Mouse (Mus musculus) liver, adult (tissue): Measurements from ENCODE around the gene Zkscan6.

Experiments used
- GATA4 ChIP-seq: IDR thresholded peaks from 2 replicates; pipeline ENCODE4 v1.6.1; 2014; ENCODE audit warnings: mild to moderate bottlenecking, low read length; ENCODE audit not compliant: insufficient replicate concordance

The Zkscan6 gene

GRCm38 (mm10) chr11:65806909-65807504 is at the start of gene Zkscan6:
Gene Zkscan6 (plus strand): TSS chr11:65807175.
- TF ChIP-seq GATA4, result peak; percentile 10; the same call in 1 of the 2 replicates

- no peak for TF ChIP-seq GATA4
Observed at GRCm38 (mm10) chr11:65759350-65759749, 47.6 kb upstream of the Zkscan6 start.

GRCm38 (mm10) chr11:65760912-65761311 is 46.1 kb upstream of the Zkscan6 start:
- TF ChIP-seq GATA4, result no peak

DNA sequence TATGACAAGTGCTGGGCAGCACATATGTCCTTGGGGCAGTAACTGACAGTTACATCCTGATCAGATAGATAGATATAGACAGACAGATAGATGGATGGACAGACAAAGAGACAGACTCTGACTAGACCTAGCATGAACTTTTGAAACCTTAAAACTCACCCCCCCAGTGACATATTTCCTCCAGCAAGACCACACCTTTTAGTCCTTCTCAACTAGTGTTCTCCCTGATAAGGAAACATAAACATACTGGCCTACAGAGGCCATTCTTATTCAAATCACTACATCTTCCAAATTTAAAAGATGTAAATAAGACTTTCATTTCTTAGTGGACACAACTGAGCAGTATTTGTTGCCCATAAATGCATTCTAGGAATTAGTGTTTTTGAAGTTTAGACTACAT is 38.5 kb upstream of the Zkscan6 start:
- TF ChIP-seq GATA4, result no peak

- TF ChIP-seq GATA4, result no peak
Observed at GRCm38 (mm10) chr11:65769990-65770389, 37.0 kb upstream of the Zkscan6 start.

- TF ChIP-seq GATA4, result no peak
Observed at GRCm38 (mm10) chr11:65771546-65771945, 35.4 kb upstream of the Zkscan6 start.

- no peak for TF ChIP-seq GATA4
Observed at GRCm38 (mm10) chr11:65773535-65773934, 33.4 kb upstream of the Zkscan6 start.

GRCm38 (mm10) chr11:65773946-65774656 is 32.9 kb upstream of the Zkscan6 start:
- TF ChIP-seq GATA4, result no peak

DNA sequence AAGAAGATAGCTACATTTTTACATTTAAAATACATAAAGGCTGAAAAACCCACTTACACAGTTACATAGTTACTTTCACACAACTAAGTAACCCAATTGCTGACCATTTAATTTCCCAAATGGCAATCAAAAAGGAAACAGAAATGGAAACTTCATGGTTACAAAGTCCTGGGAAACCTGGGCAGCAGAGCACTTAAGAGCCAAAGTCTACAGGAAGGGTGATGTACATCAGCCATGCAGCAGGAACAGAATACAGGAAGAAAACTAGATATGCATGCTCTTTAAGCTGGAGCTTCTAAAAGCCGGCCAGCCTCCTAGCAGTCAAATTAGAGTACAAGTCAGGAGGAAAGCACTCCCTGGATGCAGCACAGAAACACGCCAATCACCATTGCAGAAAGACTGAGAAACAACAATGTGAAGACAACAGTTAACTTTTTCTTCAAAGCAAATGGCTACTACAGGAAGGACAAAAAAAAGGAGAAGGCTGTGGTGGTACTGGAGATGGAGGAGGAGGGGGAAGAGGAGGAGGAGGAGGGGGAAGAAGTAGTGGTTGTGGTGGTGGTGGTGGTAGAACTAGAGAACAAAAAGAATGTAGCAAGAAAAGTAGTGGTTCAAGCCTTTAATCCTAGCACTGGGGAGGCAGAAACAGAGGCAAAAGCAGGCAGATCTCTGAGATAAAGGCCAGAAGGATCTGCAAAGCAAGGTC is 29.9 kb upstream of the Zkscan6 start:
- no peak for TF ChIP-seq GATA4

- no peak for TF ChIP-seq GATA4
Observed at GRCm38 (mm10) chr11:65777810-65778209, 29.2 kb upstream of the Zkscan6 start.

DNA sequence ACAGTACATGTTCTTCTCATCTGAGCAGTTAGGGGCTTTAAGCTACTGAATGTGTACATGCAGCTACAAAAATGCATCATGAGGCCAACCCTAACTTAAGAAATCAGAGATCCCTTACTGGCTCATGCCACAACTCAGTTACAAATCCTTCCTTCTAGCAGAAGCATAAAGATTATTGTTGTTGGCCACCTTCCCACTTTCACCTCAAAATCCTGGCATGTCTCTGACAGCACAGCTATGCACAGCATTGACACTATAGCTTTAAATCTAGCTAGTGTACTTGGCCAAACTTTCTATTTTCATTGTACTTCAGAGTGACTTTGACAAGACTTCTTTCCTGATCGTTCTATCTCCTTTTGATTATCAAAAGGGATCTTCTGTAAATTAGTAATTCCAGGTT is 27.9 kb upstream of the Zkscan6 start:
- TF ChIP-seq GATA4, result no peak

DNA sequence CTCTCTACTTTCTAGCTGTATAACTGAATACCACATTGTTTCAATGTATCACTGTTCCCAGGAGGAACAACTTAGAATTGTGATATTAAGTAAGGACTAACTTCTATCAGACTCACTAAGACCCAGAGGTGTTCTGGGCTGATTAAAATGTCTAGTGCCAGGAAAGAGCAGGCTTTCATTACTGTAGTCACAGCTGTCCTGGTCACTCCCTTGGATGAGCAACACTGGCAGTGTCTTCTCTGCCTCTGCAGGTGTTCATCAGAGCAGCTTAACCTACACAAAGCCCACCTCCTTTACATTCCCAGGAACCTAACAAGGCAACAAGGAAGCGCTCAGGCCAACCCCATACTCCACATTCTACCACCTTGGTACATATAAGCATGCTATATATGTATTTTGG is 27.4 kb upstream of the Zkscan6 start:
- no peak for TF ChIP-seq GATA4

DNA sequence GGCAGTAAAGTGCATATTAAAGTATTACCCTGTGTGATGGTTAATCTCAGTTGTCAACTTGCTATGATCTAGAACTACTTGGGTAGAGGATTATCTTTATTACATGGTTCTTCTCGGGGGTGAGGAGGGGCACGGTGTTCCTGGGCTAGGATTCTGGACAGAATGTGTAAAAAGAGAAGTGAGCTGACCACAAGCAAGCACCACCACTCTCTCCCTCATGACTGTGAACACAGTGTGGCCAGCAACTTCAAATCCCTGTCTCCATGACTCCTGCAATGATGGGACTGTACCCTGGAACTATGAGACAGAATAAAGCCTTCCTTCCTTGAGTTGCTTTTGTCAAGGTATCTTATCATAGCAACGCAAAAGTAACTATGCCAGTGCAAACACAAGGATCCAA is 25.4 kb upstream of the Zkscan6 start:
- TF ChIP-seq GATA4, result no peak

DNA sequence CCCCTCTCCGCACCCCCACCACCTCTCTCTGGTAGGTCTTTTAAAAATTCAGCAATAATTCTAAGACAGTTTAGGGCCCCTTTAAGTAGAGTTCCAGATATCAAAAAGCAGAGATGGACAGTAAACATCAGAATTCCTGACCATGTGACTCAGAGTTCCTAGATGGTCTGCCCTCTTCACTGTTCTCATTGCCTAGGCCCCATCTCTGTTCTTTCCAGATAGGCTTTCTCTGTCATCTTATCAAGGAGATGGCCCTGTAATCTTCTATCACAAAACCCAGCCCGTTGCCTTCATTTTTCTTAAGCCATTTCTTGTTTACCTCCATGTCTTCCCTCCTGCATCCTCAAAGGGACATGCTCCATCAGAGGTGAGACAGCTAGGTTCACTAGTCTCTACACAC is 20.8 kb upstream of the Zkscan6 start:
- no peak for TF ChIP-seq GATA4

GRCm38 (mm10) chr11:65787421-65788151 is 19.4 kb upstream of the Zkscan6 start:
- TF ChIP-seq GATA4, result no peak
